Mouse (Mus musculus) retina, postnatal 1 day (tissue): ENCODE data around the gene Gm9008.
"Not testable (repeated sequence)": the region's sequence is repeated elsewhere in the genome, so short reads cannot be mapped to it uniquely, and the experiment has no call there.

ENCODE experiments used
- DNase-seq: peaks from one replicate; pipeline ENCODE4 v3.0.0-alpha.2; 2012

The Gm9008 gene

GRCm38 (mm10) chr6:76497054-76497835, at the start of gene Gm9008:
Gene Gm9008, minus strand, starts transcription at chr6:76497784.
- not testable (repeated sequence) for DNase-seq

DNA sequence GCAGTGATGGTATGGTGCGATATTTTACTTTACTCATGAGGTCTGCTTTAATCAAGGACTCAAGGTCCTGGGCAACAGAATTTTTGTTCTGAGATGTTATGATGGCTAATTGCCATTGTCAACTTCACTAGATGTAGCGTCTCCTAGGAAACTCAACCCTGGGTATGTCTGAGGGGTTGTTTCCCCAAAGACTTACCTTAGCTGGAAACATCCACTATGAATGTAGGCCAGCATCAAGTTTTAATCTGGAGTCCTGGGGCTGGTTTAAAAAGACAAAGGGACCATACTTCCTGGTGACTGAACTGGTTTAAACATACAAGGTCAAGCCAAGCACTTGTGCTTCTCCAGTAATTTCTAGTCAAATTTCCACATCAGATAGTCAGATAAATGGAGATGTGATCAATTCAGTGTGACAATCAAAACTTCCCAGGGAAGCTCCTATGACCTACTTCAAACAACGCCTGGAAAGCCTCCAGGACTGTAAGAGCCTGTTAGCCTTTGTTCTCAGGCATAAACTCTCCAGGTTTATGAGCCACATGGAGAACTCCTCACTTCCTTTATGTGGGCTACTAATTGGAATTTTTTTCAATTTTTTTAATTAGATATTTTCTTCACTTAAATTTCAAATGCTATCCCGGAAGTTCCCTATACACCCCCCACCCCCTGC, 24.5 kb upstream of the Gm9008 start:
- DNase-seq, result peak; percentile 96

GRCm38 (mm10) chr6:76510200-76510599, 12.6 kb upstream of the Gm9008 start:
- DNase-seq, result no peak

DNA sequence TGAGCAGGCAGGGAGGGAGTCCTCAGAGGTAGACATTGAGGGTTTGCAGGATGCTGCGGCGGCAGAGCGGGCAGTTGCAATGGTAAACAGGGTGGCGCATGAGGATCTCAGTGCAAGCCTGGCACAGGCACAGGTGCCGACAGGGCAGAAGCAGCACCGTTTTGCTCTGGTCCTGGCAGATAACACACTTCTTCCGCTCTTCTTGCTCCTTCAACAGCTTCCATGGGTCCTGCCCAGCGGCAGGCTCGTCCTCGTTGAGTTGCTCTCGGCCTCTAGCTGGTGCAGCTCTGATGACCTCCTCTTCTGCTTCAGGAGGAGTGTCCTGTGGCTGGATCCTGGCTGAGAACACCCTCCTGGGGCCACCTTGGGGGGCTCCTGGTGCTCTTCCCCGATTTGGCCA, 1.2 kb downstream of the Gm9008 start:
- not testable (repeated sequence) for DNase-seq

DNA sequence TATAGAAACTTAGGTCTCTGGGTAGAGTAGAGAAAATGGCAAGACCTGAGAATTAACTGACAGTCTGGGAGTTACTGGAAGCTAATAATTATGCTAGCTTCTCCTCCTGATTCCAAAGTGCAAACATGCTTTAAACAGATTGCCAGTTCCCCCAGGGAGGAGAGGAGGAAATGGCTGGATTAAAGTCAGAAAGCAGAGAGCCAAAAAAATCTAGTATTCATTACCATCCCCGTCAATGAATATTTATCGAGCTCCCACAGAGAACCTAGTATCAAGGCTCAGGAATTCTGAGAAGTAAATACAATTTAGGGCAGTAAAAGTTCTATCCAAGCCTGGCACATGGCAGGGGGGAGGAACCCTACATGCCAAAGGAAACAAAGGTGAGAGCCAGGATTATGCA, 29.4 kb downstream of the Gm9008 start:
- DNase-seq, result no peak
